Mouse (Mus musculus): ENCODE results near the gene Med26. TPM values are rescaled to one million over a fixed set of nuclear protein-coding genes. Genes with fewer than 3 reads are reported as not detected.

Gene Med26
- total RNA-seq, 2 experiments from 2014 or later = 11.1 to 11.3 TPM

DNA sequence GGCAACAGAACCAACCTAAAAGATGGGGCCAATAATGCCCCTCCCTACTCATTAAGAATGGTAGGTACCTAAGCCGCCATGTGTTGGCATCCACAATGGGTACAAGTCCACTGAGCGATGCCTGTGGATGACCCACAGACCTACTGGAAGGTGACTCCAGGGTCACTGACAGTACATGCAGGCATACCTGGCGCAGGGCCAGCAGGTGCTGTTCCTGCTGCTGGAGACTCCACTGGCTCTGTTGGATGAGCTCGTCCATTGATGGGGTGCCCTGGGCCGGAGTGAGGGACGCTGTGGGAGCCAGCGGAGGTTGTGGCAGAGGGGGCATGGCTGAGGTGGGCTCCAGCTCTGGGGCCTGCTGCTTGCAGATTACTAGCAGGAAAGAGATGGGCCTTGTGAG lies 77.4 kb downstream of the Med26 start:
- no peak overlapping the region for H3K27ac ChIP-seq
- no peak for DNase-seq (ENCODE audit: extremely low spot score in 1 of 2, low spot score in 2 of 2)
- TF ChIP-seq CTCF (IDR thresholded peaks at IDR 0.05) = no peak
- intact Hi-C loops (cut with DNase I) = no loop called here
- H3K4me3 ChIP-seq = no peak overlapping the region

DNA sequence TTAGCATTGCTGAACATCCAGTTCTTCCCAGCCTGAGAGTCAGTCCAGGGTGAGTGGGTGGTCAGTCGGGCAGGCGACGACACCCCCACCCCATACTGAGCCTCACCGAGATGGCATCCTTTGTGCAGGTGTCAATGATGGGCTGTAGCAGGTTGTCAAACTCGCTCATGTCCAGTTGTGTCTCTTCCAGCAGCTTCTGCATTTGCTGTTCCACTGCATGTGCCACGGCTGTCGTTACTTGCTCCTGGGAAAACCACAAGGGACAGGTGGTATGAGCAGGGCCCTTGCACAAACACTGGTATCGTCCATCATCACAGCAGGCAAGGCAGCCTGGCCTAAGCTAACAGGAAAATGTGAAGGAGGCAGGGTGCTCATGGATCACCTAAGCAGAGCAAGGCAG lies 78.1 kb downstream of the Med26 start:
- Histone ChIP-seq H3K4me3 (no peak overlapping the region), H3K27ac (no peak overlapping the region)
- intact Hi-C loops (cut with DNase I) = no loop called here
- TF ChIP-seq CTCF (IDR thresholded peaks at IDR 0.05) = no peak
- DNase-seq (ENCODE audit: extremely low spot score in 1 of 2, low spot score in 2 of 2) = no peak

DNA sequence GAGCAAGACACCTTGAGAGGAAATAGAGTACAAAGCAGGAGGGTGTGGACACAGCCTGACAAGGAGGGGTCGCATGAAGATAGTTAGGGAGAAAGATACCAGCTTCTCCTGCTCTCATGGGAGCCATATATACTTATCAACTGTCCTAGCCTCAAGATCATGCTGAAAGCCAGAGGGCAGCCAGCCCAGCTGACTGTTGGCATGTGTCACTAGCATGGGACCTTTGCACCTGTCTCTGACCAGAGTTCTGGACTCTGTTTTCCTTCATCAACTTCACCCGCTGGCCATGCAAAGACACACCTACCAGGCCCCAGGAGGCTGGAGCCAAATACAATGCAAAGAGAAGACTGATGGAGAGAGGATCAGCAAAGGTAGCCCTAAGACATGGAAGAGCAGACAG lies 78.8 kb downstream of the Med26 start:
- intact Hi-C loops (cut with DNase I) = no loop called here
- no peak for TF ChIP-seq CTCF (IDR thresholded peaks at IDR 0.05)
- H3K4me3 ChIP-seq = no peak overlapping the region

DNA sequence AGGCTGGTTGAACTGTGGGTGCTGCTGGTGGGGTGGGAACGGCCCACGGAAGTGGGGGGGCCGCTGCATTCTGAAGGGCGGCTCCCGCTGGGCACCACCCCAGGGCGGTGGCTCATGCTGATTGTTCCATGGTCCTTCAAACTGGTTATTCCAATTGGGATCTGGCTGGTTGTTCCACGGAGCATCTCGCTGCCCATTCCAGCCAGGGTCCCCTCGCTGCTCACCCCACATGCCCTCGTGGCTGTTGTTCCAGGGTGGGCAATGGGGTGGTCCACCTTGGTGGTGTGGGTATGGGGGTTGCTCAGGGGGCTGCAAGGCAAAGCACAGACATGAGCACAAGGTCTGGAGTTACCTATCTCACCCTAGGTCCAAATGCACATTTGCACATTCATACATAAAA lies 83.9 kb downstream of the Med26 start:
- Histone ChIP-seq H3K4me3 (no peak overlapping the region), H3K27ac (no peak overlapping the region)
- DNase-seq (ENCODE audit: extremely low spot score in 1 of 2, low spot score in 2 of 2) = no peak
- intact Hi-C loops (cut with DNase I) = no loop called here
- no peak for TF ChIP-seq CTCF (IDR thresholded peaks at IDR 0.05)

More for the DNA sequence above, 78.8 kb downstream of the Med26 start:
- DNase-seq (ENCODE audit: extremely low spot score in 1 of 2, low spot score in 2 of 2) = no peak
- no peak overlapping the region for H3K27ac ChIP-seq

DNA sequence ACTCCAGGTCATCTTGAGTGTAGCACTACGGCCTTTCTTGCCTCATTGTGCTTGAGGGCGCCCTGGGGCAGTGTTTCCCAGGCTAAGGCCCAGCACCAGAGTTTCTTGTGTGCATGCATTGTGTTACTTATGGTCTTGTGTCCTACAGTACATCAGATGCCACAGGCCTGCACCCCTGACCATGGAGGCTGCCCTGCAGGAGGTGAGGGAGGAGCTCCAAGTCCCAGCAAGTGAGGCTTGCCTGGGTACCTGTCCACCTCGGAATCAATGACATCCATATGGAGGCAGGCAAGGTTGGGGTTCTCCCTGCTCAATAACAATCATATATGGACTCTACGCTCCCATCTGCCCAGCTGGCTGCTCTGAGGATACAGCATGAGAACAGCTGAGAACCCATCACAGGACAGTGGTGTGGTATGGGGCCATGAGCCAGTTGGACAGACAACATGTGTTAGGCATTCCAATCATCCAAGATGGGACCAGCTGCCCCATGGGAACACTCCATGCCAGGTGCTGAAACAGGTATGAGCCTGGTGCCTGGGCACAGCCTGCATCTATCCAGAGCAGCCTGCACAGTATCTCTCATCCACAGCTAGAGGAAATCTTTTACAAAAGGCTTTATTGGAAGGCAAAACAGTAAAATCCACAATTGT lies 88.1 kb downstream of the Med26 start:
- DNase-seq (ENCODE audit: extremely low spot score in 1 of 2, low spot score in 2 of 2) = no peak
- no peak overlapping the region for H3K27ac ChIP-seq
- intact Hi-C loops (cut with DNase I) = no loop called here
- TF ChIP-seq CTCF (IDR thresholded peaks at IDR 0.05) = no peak
- H3K4me3 ChIP-seq = no peak overlapping the region

DNA sequence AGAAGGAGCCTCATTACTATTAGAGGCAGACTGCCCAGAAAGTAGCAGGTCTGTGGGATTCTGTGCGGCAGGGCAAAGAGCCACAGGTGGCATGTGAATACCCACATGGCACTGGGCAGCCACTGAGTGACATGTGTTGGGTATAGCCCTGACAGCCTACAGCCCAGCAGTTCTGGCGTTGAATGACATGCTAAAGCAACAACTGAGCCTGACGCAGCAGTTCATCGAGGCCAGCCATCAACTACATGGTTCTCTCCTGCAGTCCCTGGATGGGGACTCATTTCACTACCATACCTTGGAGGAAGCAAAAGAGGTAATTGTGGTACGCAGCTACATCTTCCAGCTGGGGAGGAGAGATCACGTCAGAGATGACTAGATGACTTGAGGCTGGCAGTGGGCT lies 89.6 kb downstream of the Med26 start:
- no peak for DNase-seq (ENCODE audit: extremely low spot score in 1 of 2, low spot score in 2 of 2)
- H3K27ac ChIP-seq = no peak overlapping the region
- TF ChIP-seq CTCF (IDR thresholded peaks at IDR 0.05) = no peak
- intact Hi-C loops (cut with DNase I) = no loop called here
- no peak overlapping the region for H3K4me3 ChIP-seq

DNA sequence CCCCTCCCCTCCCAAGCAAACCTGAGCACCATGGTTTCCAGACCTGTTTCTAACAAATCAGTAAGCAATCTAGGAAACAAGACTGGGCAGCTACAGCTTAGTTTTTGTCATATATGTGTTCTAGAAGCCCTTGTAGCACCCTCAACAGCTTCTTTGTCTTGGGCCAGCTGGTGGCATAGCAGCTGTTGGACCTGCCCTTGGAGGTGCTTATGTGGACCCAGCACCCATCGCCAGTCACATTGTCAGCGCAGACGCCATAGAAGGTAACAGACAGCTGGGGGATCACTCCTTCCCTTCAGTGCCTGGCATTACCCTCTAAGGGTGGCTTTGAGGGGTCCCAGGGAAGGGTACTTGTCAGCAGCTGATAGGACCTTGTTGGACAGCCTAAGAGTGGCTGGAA lies 90.3 kb downstream of the Med26 start:
- intact Hi-C loops (cut with DNase I) = no loop called here
- TF ChIP-seq CTCF (IDR thresholded peaks at IDR 0.05) = no peak
- H3K27ac ChIP-seq = no peak overlapping the region
- H3K4me3 ChIP-seq = no peak overlapping the region
- DNase-seq (ENCODE audit: extremely low spot score in 1 of 2, low spot score in 2 of 2) = no peak

DNA sequence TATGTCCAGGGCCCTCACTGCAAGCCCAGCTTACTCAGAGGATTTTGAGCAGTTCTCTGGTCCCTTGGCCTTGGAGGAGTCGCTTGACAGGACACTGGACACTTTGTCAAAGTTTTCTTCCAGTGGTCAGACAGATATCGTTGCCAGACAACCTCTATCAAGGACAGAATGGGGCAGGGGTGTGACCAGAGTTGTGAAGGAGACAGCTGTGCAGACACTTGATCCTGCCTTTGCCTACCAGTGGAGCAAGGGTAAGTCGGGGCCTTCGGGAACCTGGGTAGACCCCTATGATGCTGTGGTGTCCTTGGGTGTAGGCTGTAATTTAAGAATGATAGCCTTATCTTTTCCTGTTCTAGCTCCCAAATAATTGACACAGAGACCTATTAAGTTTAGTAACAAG lies 92.8 kb downstream of the Med26 start:
- H3K4me3 ChIP-seq = no peak overlapping the region
- no peak for TF ChIP-seq CTCF (IDR thresholded peaks at IDR 0.05)
- no peak overlapping the region for H3K27ac ChIP-seq
- intact Hi-C loops (cut with DNase I) = no loop called here
- no peak for DNase-seq (ENCODE audit: extremely low spot score in 1 of 2, low spot score in 2 of 2)

DNA sequence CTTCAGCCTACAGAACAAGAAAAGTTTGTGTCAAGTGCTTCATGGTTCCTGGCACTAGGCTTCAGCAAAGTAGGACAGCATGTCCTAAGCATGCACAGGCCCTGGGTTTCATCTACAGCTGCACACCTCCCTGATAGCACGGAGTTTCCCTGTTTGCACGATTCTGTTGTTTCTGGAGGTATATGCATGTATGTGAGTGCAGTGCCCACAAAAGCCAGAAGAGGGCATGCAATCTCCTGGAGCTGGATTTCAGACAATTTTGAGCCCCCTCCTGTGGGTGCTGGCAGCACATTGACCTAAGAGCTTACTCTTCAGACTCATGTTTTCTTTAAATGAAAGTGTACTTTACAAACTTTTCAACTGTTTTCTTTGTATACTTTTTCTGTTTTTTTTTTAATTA lies 94.2 kb downstream of the Med26 start:
- H3K27ac ChIP-seq = no peak overlapping the region
- intact Hi-C loops (cut with DNase I) = no loop called here
- TF ChIP-seq CTCF (IDR thresholded peaks at IDR 0.05) = no peak; the same call in 1 of the 2 replicates
- H3K4me3 ChIP-seq = no peak overlapping the region
- no peak for DNase-seq (ENCODE audit: extremely low spot score in 1 of 2, low spot score in 2 of 2)

DNA sequence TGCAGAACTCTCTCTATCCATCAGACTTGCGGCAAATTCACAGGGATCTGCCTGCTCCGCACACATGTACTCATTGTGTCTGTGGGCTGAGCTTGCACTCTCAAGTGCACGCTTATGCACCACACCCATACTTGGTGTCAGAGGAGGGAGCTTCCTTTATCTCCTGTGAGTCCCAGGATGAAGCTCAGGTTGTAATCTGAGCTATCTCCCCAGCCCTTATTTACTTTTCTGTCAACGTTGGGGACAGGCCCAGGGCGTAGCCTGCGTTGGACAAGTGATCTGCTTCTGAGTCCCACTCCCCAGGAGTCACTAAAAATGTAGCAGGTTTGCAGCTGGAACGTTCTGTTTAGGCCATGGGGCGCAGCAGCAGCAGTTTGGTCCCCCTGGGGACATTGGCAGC lies 96.6 kb downstream of the Med26 start:
- DNase-seq (ENCODE audit: extremely low spot score in 1 of 2, low spot score in 2 of 2) = no peak
- intact Hi-C loops (cut with DNase I) = no loop called here
- no peak overlapping the region for H3K27ac ChIP-seq
- no peak overlapping the region for H3K4me3 ChIP-seq
- TF ChIP-seq CTCF (IDR thresholded peaks at IDR 0.05) = no peak

DNA sequence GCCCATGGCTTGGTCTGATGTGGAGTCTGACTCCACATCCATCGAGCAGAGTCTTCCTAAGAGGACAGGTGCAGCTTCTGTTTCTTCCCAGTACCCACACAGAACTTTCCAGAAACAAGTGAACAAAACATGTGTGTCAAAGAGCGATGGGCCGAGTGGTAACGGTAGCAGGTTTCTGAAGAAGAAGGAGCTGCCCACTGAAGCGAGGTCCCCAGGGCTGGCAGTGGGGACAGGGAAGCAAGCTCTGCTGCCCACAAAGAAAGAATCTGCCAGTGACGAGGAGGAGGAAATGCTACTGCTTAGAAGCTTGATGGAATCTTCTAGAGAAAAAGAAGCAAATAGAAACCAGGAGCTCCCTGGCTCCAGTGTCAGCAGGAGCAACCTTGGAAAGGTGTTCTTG lies 103.0 kb downstream of the Med26 start:
- TF ChIP-seq CTCF (IDR thresholded peaks at IDR 0.05) = no peak
- intact Hi-C loops (cut with DNase I) = no loop called here
- Histone ChIP-seq H3K4me3 (no peak overlapping the region), H3K27ac (no peak overlapping the region)
- DNase-seq (ENCODE audit: extremely low spot score in 1 of 2, low spot score in 2 of 2) = no peak

Small RNAs within 50 kb of the gene (microRNA-seq; reads per million reads assigned to microRNA genes)
- gene Gm28019 (0 reads per million in 2 experiments), gene Mir7068 (1.4 to 3.2 reads per million in 2 experiments)

Other genes with a start within 250 kb of the Med26 start
- gene Gm10282, start 243.0 kb downstream of the Med26 start, total RNA-seq (2021) = 1 to 10 TPM; 3.9 to 6.2 TPM
- gene Klf2, start 229.2 kb downstream of the Med26 start, total RNA-seq (2021) = 10 to 100 TPM; 17.1 to 32.3 TPM
- gene Eps15l1, start 126.8 kb downstream of the Med26 start, total RNA-seq (2021) = 10 to 100 TPM; 66.4 to 73.0 TPM
- gene Calr3, start 104.4 kb downstream of the Med26 start, total RNA-seq (2021) = 1 to 10 TPM in 1 of 2 experiments, under 1 TPM in 1; 0.97 to 1.5 TPM
- gene 1700030K09Rik, start 104.4 kb downstream of the Med26 start, total RNA-seq (2021) = 10 to 100 TPM; 14.8 to 15.6 TPM
- 10 to 100 TPM; 72.7 to 74.0 TPM for gene Cherp, start 73.0 kb downstream of the Med26 start, total RNA-seq (2021)
- 10 to 100 TPM; 55.5 to 56.7 TPM for gene Slc35e1, start 55.7 kb downstream of the Med26 start, total RNA-seq (2021)
- gene Smim7, start 22.8 kb upstream of the Med26 start, total RNA-seq (2021) = 100 to 1,000 TPM; 113 to 114 TPM
- 100 to 1,000 TPM; 103 to 108 TPM for gene Tmem38a, start 23.8 kb upstream of the Med26 start, total RNA-seq (2021)
- gene Nwd1, start 98.4 kb upstream of the Med26 start, total RNA-seq (2021) = 10 to 100 TPM; 46.1 to 46.9 TPM
- gene Sin3b, start 175.0 kb upstream of the Med26 start, total RNA-seq (2021) = 100 to 1,000 TPM; 148 to 162 TPM
- not detected for gene F2rl3, start 213.6 kb upstream of the Med26 start, total RNA-seq (2021)

All from left cerebral cortex, adult 2 months (tissue).